ENCODE assay signal across 16 mouse cellular contexts in the genomic region with DNA sequence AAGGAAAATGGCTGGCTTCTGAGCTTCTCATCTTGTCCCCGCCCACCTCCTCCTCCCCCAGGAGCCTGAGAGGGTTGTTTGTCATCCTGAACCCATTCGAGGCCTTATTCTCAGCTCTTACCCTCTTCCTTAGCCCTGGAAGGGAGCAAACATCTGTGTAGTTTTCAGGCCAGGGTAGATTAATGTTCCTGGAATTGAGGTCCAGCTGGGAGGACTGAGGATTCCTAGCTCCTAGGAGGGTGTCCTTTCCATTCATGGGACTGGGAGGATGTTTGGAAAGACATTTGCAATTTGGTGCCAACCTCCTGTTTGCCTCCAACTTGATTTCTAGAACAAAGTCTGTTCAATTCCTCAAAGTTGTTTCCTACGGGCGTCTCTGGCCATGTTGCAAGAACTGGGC. TPM values are rescaled to one million over a fixed set of nuclear protein-coding genes. Genes with fewer than 3 reads are reported as not detected.
DNase-seq lines count a peak whose midpoint lies in the region; ATAC-seq and TF ChIP-seq lines count a peak whose summit lies in the region.
"Had no signal": no experiment of that assay in that cellular context is flagged by ENCODE, and none has a peak within 500 bp of the region (broad histone marks: within the 10 kb centered on the region; RNA-seq: fewer than 3 reads in every experiment).

No protein-coding gene starts in this region.

- no peak overlapping the region for H3K4me2 ChIP-seq in intestine, embryonic 15.5 days (replicated peaks)
- no peak overlapping the region for H3K4me2 ChIP-seq in intestine, embryonic 16.5 days (ENCODE audit: low read depth, low read length)
- H3K4me2 ChIP-seq in heart, embryonic 15.5 days: no peak overlapping the region
- H3K4me2 ChIP-seq: liver, embryonic 12.5 days had no signal

- peaks cover 22% of the 10 kb centered on the region for H3K4me1 ChIP-seq in intestine, embryonic 15.5 days (replicated peaks)
- H3K4me1 ChIP-seq in intestine, embryonic 16.5 days (ENCODE audit: control insufficient read depth, insufficient read depth, low read length): peaks cover 21% of the 10 kb centered on the region
- H3K4me1 ChIP-seq in embryonic facial prominence, embryonic 10.5 days: peaks cover 58% of the 10 kb centered on the region
- H3K4me1 ChIP-seq in heart, embryonic 15.5 days (replicated peaks): peaks cover 63% of the 10 kb centered on the region

- DNase-seq in embryonic facial prominence, embryonic 10.5 days (ENCODE audit: low spot score): no peak
- peak; percentile 44 for DNase-seq in gastrocnemius, adult 2 months
- no peak for DNase-seq in left cerebral cortex, postnatal 14 days (ENCODE audit: low spot score in 2 of 2)
- no peak for DNase-seq in cerebellum, adult 9-10 months
- DNase-seq in frontal cortex, postnatal 36 days (ENCODE audit: low spot score in 2 of 2): no peak
- DNase-seq: cerebellum, adult 18-20 months; layer of hippocampus, postnatal 36 days had no signal

- H3K27me3 ChIP-seq in intestine, embryonic 15.5 days (replicated peaks): no peaks in the 10 kb centered on the region
- no peaks in the 10 kb centered on the region for H3K27me3 ChIP-seq in intestine, embryonic 16.5 days (replicated peaks; ENCODE audit: control insufficient read depth, insufficient read depth, low read length)
- H3K27me3 ChIP-seq in embryonic facial prominence, embryonic 10.5 days (replicated peaks; ENCODE audit: low read depth, poor library complexity, severe bottlenecking): no peaks in the 10 kb centered on the region
- H3K27me3 ChIP-seq in heart, embryonic 15.5 days: no peaks in the 10 kb centered on the region

- 76% methylated on average over 4 of the region's 4 CpGs for WGBS in intestine, embryonic 15.5 days
- 77% methylated on average over 4 of the region's 4 CpGs for WGBS in intestine, embryonic 16.5 days
- 87% methylated on average over 4 of the region's 4 CpGs for WGBS in embryonic facial prominence, embryonic 10.5 days
- WGBS in heart, embryonic 15.5 days: 83% methylated on average over 4 of the region's 4 CpGs

- ATAC-seq in intestine, embryonic 15.5 days: no peak
- no peak for ATAC-seq in intestine, embryonic 16.5 days
- no peak for ATAC-seq in heart, embryonic 15.5 days (replicated peaks; ENCODE audit: insufficient number of reproducible peaks, insufficient read depth, low FRiP score, low read depth)
- ATAC-seq: activated CD4-positive, CD25-positive, alpha-beta regulatory T cell, adult 4 months; CD4-positive, CD25-positive, alpha-beta regulatory T cell, adult 4 months; hindbrain, embryonic 16.5 days; liver, embryonic 12.5 days had no signal

- no peak overlapping the region for H3K4me3 ChIP-seq in intestine, embryonic 15.5 days (replicated peaks)
- no peak overlapping the region for H3K4me3 ChIP-seq in intestine, embryonic 16.5 days (ENCODE audit: low read length)
- H3K4me3 ChIP-seq in embryonic facial prominence, embryonic 10.5 days: no peak overlapping the region
- no peak overlapping the region for H3K4me3 ChIP-seq in gastrocnemius, adult 2 months
- H3K4me3 ChIP-seq in heart, embryonic 15.5 days: no peak overlapping the region
- H3K4me3 ChIP-seq: liver, embryonic 12.5 days; megakaryocyte, embryonic 14.5 days had no signal

- no peaks in the 10 kb centered on the region for H3K36me3 ChIP-seq in intestine, embryonic 15.5 days
- no peaks in the 10 kb centered on the region for H3K36me3 ChIP-seq in intestine, embryonic 16.5 days (ENCODE audit: control insufficient read depth, insufficient read depth, low read length)
- no peaks in the 10 kb centered on the region for H3K36me3 ChIP-seq in embryonic facial prominence, embryonic 10.5 days (replicated peaks)
- H3K36me3 ChIP-seq in heart, embryonic 15.5 days: no peaks in the 10 kb centered on the region
- H3K36me3 ChIP-seq: liver, embryonic 12.5 days had no signal

- TF ChIP-seq CTCF in gastrocnemius, adult 2 months (IDR thresholded peaks at IDR 0.05): no peak

- H3K9me3 ChIP-seq in intestine, embryonic 15.5 days: no peaks in the 10 kb centered on the region
- H3K9me3 ChIP-seq in intestine, embryonic 16.5 days (ENCODE audit: control insufficient read depth, low read length): no peaks in the 10 kb centered on the region
- H3K9me3 ChIP-seq in embryonic facial prominence, embryonic 10.5 days: no peaks in the 10 kb centered on the region
- no peaks in the 10 kb centered on the region for H3K9me3 ChIP-seq in heart, embryonic 15.5 days (replicated peaks)
- H3K9me3 ChIP-seq: liver, embryonic 12.5 days; megakaryocyte, embryonic 14.5 days had no signal

- intact Hi-C loops in gastrocnemius, adult 2 months (cut with DNase I): no loop called here
- intact Hi-C loops in left cerebral cortex, postnatal 14 days (cut with DNase I): no loop called here

- H3K9ac ChIP-seq in intestine, embryonic 15.5 days: no peak overlapping the region
- no peak overlapping the region for H3K9ac ChIP-seq in intestine, embryonic 16.5 days (ENCODE audit: low read depth, low read length)
- no peak overlapping the region for H3K9ac ChIP-seq in heart, embryonic 15.5 days
- H3K9ac ChIP-seq: liver, embryonic 12.5 days had no signal

- 0 out of 2 replicates have a peak overlapping the region, but pooled peaks have one; percentile 13 for H3K27ac ChIP-seq in intestine, embryonic 15.5 days
- no peak overlapping the region for H3K27ac ChIP-seq in intestine, embryonic 16.5 days (ENCODE audit: low read length)
- peak overlapping the region; percentile 89 for H3K27ac ChIP-seq in embryonic facial prominence, embryonic 10.5 days (replicated peaks)
- peak overlapping the region; percentile 1; the same call in 1 of the 2 replicates for H3K27ac ChIP-seq in gastrocnemius, adult 2 months
- H3K27ac ChIP-seq in heart, embryonic 15.5 days: peak overlapping the region; percentile 84
- H3K27ac ChIP-seq: liver, embryonic 12.5 days had no signal

RNA-seq across cellular contexts. Expression of gene Cpa5, which starts 9.8 kb away (rescaled TPM):
- polyA plus RNA-seq in intestine, embryonic 15.5 days (2015; fragmentation: Nextera tagmentation; extraction: Ambion mirVana): 0.25 TPM in 2 replicates
- polyA plus RNA-seq in intestine, embryonic 16.5 days (2015; fragmentation: Nextera tagmentation; extraction: Ambion mirVana): not detected in 2 replicates
- polyA plus RNA-seq in embryonic facial prominence, embryonic 10.5 days (2016; fragmentation: Nextera tagmentation; extraction: Ambion mirVana): 0.36 and 0.41 TPM in 2 replicates
- total RNA-seq in gastrocnemius, adult 2 months (2021): not detected
- 0.32 and 0.58 TPM in 2 replicates for polyA plus RNA-seq in heart, embryonic 15.5 days (2015; fragmentation: Nextera tagmentation; extraction: Ambion mirVana)
- not detected for total RNA-seq in left cerebral cortex, postnatal 14 days (2021)
- total RNA-seq: layer of hippocampus, postnatal 36 days had no signal
- polyA plus RNA-seq: activated CD4-positive, CD25-positive, alpha-beta regulatory T cell, adult 4 months; CD4-positive, CD25-positive, alpha-beta regulatory T cell, adult 4 months; liver, embryonic 12.5 days; small intestine, adult 2 months had no signal

RNA-seq across cellular contexts. Expression of gene Cpa1, which starts 18.4 kb away (rescaled TPM):
- polyA plus RNA-seq in intestine, embryonic 15.5 days (2015; fragmentation: Nextera tagmentation; extraction: Ambion mirVana): 266 and 631 TPM in 2 replicates
- 358 and 408 TPM in 2 replicates for polyA plus RNA-seq in intestine, embryonic 16.5 days (2015; fragmentation: Nextera tagmentation; extraction: Ambion mirVana)
- 0.26 and 0.34 TPM in 2 replicates for polyA plus RNA-seq in embryonic facial prominence, embryonic 10.5 days (2016; fragmentation: Nextera tagmentation; extraction: Ambion mirVana)
- total RNA-seq in gastrocnemius, adult 2 months (2021): not detected
- polyA plus RNA-seq in heart, embryonic 15.5 days (2015; fragmentation: Nextera tagmentation; extraction: Ambion mirVana): 3.2 and 5.0 TPM in 2 replicates
- total RNA-seq in left cerebral cortex, postnatal 14 days (2021): not detected
- total RNA-seq: layer of hippocampus, postnatal 36 days had no signal
- polyA plus RNA-seq: activated CD4-positive, CD25-positive, alpha-beta regulatory T cell, adult 4 months; CD4-positive, CD25-positive, alpha-beta regulatory T cell, adult 4 months had no signal

RNA-seq across cellular contexts. Expression of gene Cpa4, which starts 52.4 kb away (rescaled TPM):
- polyA plus RNA-seq in intestine, embryonic 15.5 days (2015; fragmentation: Nextera tagmentation; extraction: Ambion mirVana): 0.59 and 0.77 TPM in 2 replicates
- 0.39 and 0.58 TPM in 2 replicates for polyA plus RNA-seq in intestine, embryonic 16.5 days (2015; fragmentation: Nextera tagmentation; extraction: Ambion mirVana)
- polyA plus RNA-seq in embryonic facial prominence, embryonic 10.5 days (2016; fragmentation: Nextera tagmentation; extraction: Ambion mirVana): 0.85 and 1.1 TPM in 2 replicates
- not detected for total RNA-seq in gastrocnemius, adult 2 months (2021)
- 1.6 and 2.4 TPM in 2 replicates for polyA plus RNA-seq in heart, embryonic 15.5 days (2015; fragmentation: Nextera tagmentation; extraction: Ambion mirVana)
- under 1 TPM; 0.15 to 0.19 TPM for total RNA-seq in left cerebral cortex, postnatal 14 days (2021)
- total RNA-seq: layer of hippocampus, postnatal 36 days had no signal
- polyA plus RNA-seq: CD4-positive, CD25-positive, alpha-beta regulatory T cell, adult 4 months; small intestine, adult 2 months had no signal

Comparison
In these comparisons a context has a peak if more than half of its experiments do, and no peak if none do; other contexts are left out.
1. RNA of gene Cpa1, which starts 18.4 kb away (polyA plus RNA-seq): 358 to 408 TPM in intestine, embryonic 16.5 days and 266 to 631 TPM in intestine, embryonic 15.5 days; 3.2 to 5.0 TPM in heart, embryonic 15.5 days and 0.26 to 0.34 TPM in embryonic facial prominence, embryonic 10.5 days; every median in the first group is over 10 times any median in the second.